Mouse (Mus musculus): Measurements from ENCODE around the gene Retreg3. TPM values are rescaled to one million over a fixed set of nuclear protein-coding genes. Genes with fewer than 3 reads are reported as not detected.
"Not testable (repeated sequence)": the region's sequence is repeated elsewhere in the genome, so short reads cannot be mapped to it uniquely, and the experiment has no call there.

Retreg3 gene
- total RNA-seq, 2 experiments from 2014 or later = 34.0 to 35.5 TPM

DNA sequence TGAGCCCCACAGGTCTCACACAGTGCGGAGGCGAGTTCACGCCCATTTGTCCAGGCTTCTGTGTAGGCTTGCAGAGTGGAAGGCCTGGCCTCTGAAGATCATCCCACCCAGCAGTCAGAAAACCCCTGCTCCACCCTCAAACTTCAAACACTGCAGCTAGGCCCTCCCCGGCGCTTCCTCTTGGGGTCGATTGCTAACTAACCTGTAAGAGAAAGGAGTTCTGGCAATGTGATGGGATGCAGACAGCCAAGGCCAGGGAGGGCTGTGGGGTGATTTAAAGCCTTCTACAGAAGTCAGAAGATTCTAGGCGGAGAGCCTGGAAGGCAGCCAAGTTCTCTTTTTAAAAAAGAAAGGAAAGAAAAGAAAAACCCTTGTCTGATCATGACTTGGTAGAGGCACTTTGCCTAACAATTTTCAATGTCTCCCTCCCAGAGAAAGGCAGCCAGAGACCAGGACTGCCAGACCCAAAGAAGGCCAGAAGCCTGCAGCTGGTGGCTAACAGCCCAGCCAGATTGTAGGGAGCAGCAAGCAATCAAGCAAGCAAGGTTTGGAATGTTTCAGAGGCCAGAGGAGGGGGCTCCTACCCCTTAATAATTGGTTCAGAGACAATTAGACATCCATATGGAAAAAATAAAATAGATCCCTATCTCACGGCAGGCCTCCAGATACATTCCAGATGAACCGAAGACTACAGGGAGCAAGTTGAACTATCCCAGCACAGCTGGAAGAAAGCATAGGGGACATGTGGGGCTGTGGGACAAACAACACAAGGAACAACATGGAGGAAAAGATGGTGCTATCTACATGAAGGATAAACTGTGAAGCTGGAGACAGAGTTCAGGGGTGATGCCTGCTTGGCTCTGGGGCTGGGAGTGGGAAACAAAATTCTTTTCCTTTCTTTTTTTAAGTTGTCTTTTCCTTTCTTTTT lies 29.7 kb upstream of the Retreg3 start:
- intact Hi-C loops (cut with DNase I) = no loop called here
- no peak for DNase-seq (ENCODE audit: low spot score)

DNA sequence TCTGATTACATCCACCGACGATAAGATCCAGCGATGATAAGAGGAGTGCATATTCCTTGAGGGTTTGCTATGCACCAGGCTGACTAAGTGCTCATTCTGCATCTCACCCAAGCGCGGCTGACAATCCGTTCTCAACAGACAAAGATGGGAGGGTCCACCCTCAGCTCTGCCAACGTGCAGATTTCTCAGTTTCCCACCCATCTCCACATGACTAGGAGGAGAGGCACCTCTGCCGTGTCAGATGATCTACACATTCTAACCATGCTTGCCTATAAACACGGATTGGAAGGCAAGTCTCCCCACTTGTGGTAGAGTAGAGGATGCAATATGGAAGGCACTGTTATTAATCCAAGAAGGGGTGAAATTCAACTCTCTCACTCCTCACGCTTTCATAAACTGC lies 29.1 kb upstream of the Retreg3 start:
- DNase-seq (ENCODE audit: low spot score) = no peak
- intact Hi-C loops (cut with DNase I) = no loop called here

DNA sequence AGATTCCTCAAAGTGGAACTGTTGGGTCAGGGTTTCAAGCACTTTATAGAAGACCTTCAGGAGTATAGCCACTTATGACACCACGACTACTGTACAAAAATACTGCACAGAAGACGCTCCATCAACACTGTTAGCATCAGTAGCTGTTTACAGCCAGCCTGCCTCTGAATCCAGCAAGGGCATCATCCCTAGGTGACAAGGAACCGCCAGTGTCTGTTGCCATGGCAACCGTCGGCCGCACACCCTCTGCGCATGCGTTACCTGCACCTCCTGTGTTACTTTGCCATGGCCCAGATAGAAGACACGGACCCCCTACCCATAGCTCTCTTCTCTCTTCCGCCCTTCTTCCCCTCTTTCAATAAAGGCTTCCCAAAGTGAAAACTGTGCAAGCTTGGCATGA lies 26.7 kb upstream of the Retreg3 start:
- DNase-seq (ENCODE audit: low spot score) = no peak
- intact Hi-C loops (cut with DNase I) = no loop called here

DNA sequence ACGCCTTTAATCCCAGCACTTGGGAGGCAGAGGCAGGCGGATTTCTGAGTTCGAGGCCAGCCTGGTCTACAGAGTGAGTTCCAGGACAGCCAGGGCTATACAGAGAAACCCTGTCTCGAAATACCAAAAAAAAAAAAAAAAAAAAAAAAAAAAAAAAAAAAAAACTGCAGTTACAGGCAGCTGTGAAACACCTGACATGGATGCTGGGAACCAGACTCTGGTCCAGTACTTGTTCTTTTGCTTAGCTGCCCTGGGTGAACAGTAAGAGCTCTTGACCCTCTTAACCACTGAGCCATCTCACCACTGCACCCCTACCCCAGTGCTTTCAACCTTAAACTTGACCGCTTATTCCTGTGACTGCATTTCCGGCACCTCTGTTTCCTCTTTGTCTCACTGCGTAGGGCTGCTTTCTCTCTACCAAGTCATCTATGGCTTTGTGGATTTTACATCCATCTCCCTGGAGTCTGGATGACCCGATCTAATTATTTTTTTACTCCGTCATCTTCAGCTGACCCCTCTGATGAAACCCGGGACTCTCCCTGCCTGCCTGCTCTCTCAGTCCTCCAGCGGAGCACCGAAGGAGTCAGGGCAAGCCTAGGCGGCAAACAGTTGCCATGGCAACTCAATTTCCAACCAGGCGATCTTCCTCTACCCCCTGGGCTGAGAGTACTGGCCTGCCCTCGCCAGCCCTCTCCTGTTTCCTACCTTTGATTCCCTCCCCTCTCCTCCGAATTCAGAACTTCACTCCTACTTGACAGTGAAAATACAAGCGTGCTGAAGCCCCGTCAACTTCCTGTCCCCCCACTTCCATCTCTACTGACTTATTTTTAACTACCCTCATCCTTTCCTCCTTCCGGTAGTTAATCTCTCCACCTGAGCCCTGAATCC lies 23.9 kb upstream of the Retreg3 start:
- no peak for DNase-seq (ENCODE audit: low spot score)
- intact Hi-C loops (cut with DNase I) = no loop called here

DNA sequence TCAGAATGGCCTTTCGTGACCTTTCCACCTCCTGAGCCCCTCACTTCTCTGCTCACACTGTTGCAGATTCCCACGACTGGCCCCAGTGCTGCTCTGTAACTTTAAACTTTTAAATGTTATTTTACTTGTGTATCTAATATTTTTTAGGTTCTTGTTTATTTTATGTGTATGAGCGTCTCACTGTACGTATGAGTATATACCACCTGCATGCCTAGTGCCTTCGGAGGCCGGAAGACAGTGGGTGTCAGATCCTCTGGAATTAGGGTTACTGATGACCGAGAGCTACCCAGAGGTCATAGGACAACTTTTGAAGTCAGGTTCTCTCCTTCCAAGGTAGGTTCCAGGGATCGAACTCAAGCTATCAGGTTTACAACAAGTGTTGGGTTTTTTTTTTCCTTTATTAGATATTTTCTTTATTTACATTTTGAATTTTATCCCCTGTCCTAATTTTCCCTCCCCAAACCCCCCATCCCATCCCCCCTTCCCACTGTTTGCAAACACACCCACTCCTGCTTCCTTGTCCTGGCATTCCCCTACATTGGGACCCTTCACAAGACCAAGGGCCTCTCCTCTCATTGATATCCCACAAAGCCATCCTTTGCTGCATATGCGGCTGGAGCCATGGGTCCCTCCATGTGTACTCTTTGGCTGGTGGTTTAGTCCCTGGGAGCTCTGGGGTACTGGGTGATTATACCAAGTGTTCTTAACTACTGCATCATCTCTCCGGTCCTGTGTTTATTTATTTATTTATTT lies 22.7 kb upstream of the Retreg3 start:
- intact Hi-C loops (cut with DNase I) = no loop called here
- no peak for DNase-seq (ENCODE audit: low spot score)

DNA sequence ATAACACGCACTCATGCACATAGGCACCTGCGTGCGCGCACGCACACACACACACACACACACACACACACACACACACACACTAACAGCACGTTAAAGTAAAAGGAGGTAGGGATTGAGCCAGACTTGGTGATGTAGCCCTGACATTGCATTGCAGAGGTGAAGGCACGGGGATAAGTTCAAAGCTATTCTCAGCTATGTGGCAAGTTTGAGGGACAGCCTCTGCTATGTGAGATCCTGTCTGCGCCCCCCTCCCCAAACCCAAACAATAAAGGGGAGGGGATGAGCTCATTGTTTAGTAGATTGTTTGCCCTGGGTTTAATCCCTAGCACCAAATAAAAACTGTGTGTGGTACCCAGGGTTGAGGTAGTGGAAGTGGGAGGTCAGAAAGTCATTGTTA lies 21.4 kb upstream of the Retreg3 start:
- intact Hi-C loops (cut with DNase I) = no loop called here

DNA sequence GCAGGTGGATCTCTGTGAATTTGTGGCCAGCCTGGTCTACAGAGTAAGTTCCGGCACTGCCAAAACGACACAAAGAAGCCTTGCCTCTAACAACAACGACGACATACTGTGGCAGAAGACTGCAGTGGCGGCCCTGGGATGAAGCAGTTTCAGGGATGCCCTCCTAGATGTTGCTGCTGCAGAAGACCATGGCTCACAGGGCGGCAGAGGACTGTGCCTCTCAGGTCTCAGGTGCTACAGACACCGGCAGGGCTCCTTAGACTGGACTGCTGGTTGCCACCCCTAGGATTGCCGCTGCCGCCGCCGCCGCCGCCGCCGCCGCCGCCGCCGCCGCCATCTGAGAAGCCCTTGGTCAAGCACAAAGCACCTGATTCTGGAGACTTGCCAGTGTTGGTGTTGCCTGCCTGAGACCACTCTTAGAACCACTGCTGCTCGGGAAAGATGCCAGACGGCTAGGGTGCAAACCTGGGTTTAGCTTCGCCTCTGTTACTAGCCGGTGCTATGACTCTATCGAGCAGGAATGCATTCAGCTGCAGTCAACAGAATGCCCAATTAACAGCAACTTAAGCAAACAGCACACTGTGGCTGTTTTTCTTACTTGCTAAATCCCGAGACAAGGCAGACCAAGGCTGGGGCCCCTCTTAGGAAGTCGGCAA lies 20.6 kb upstream of the Retreg3 start:
- intact Hi-C loops (cut with DNase I) = no loop called here
- DNase-seq (ENCODE audit: low spot score) = no peak

More for the DNA sequence above, 21.4 kb upstream of the Retreg3 start:
- no peak for DNase-seq (ENCODE audit: low spot score)

DNA sequence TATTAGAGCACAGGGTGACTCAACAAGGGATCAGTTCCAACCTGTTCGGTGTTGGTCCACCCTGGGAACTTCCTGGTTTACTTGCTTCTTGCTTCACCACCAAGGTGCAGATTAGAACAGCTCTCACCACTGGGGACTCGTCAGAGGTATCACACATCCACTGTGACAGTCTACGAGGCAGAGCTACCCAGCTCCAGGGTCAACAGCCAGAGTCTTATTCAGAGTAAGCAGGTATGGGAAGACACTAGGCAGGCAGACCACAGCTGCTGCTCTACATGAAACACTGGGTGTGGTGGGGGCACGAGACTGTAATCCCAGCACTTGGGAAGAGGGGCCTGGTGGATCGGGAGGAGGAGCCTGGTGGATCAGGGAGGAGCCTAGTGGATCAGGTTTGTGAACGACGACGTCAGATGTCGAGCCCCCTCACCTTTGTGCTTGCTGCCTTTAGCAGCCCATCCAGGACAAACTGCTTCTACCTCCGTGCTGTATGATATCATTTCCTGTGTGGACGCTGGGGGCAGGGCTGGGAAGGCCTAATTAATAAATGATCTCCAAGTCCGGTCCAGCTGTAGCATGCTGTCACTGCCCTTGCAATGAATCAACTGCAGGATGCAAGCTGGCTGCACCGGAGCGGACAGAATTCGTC lies 19.0 kb upstream of the Retreg3 start:
- intact Hi-C loops (cut with DNase I) = no loop called here
- no peak for DNase-seq (ENCODE audit: low spot score)

DNA sequence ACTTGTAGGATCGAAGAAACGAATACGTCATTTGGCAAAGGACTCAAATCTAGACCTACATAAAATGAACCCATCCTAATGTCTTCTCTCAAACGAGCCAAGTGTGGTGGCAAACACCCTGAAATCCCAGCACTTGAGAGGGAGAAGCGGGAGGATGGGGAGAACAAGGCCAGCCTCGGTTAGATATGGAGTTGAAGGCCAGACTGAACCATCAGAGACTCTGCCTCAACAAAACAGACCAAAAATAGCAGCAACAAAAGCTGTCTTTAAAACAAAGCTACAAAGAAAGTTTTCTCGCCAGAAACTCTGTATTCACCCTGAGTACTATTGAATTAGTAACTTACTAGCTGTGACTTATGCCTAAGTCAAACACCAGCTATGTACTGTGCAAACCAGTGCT lies 17.3 kb upstream of the Retreg3 start:
- intact Hi-C loops (cut with DNase I) = no loop called here
- DNase-seq (ENCODE audit: low spot score) = no peak

DNA sequence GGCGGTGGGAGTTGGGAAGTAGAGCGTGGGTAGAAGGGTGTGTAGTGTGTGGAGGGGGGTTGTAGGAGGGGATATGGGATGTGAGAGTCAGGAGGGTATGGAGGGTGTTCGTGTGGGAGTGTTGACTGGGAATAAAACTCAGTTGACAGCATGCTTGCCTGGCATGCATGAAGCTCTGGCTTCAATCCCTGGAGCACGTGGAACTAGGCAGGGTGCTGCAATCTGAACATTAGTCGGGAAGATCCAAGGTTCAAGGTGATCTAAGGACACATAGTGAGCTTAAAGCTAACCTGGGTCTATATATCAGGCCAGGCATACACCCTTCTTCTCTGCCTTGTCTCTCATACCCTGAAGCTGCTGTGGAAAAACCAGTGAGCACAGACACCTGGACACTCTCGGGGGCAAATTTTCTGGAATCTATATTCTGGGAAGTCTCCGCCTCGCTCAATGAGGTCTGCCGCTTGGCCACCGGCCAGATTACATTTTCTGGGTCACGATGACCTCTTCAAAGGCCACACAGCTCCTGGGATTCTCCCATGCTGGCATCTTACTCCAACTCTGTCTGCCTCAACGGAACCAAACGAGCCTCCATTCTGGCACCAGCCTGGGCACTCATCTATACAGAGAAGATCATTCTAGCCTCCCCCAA lies 14.6 kb upstream of the Retreg3 start:
- DNase-seq (ENCODE audit: low spot score) = no peak
- intact Hi-C loops (cut with DNase I) = no loop called here

DNA sequence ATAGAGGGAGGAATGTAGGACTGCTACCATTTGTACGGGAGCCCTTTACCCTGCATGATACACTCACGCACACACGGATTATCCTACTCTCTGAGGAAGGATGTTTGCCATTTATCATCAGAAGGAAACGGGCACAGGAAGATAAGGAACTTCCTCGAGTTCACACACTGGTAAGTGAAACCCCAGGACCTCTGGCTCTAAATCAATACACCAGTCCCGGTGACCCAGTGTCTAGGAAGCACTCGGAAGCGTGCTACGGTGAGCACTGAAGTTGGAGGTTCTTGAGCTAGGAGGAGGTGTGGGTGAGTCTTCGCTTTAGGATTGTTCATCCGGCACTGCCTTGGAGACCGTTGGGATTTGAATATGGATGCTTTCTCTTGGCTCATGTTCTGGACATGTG lies 13.3 kb upstream of the Retreg3 start:
- no peak for DNase-seq (ENCODE audit: low spot score)
- intact Hi-C loops (cut with DNase I) = no loop called here

DNA sequence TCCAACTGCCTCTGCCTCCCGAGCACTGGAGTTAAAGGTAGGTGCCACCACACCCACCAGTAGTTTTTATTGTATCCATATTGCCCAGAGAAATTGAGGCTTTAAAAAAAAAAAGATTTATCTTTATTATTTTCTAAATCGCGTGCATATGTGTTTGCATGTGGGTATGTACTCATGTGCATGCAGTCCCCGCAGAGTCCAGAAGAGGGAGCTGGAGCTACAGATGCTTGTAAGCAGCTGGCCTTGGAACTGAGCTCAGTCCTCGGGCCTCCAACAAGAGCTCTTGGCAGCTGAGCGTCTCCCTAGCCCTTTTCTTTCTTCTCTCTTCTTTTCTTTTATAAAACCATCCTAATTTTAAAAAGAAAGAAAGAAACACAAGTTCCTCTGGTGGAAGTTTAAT lies 12.0 kb upstream of the Retreg3 start:
- intact Hi-C loops (cut with DNase I) = no loop called here
- no peak for DNase-seq (ENCODE audit: low spot score)

DNA sequence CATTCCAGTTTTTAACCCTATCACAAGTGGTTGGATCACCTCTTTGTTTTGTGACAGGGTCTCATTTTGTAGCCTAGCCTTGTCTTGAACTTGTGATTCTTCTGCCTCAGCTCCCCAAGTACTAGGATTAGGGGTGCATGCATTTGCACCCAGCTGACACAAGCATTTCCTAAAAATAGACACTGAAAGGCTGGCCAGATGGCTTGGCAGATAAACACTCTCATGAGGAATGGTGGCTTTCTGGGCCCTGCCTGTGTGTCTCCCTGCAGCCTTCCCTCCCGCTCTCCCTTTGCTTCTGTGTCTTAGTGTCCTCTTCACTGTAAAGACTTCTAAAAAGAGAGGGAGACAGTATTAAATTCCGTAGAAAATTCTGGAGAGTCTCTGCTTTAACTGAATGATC lies 11.5 kb upstream of the Retreg3 start:
- intact Hi-C loops (cut with DNase I) = no loop called here
- no peak for DNase-seq (ENCODE audit: low spot score)

DNA sequence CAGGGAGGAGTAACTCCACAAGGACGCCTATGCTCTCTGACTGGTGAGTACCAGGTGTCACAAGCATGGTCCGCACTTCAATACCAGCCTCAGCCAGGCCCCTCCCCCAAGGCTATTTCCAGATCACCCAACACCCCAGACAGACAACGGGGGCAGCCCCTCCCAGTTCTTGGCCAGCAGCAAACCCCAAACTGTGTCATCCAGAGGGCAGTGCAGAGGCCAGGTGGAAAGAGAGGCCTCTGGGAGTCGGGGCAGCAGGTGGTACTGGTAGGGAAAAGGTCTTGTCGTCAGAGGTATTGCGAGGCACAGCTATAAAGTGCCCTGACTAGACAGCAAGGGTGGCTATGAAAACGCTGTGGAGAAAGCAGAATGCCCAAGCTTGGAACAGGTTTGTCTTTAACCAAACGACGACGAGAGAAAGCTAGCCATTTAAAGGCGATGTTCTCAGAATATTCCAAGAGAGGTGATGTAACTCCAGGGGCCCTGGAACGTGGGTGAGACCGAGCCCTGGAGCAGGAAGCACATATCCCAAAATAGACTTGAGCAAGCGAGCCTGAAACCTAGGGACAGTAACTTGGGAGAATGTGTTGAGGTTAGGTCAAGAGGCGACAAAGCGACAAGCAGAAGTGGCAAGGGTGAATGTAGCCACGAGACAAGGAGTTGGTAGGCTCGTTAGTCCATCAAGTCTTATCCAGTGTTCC lies 10.5 kb upstream of the Retreg3 start:
- intact Hi-C loops (cut with DNase I) = no loop called here
- peak; percentile 46 for DNase-seq (ENCODE audit: low spot score)

DNA sequence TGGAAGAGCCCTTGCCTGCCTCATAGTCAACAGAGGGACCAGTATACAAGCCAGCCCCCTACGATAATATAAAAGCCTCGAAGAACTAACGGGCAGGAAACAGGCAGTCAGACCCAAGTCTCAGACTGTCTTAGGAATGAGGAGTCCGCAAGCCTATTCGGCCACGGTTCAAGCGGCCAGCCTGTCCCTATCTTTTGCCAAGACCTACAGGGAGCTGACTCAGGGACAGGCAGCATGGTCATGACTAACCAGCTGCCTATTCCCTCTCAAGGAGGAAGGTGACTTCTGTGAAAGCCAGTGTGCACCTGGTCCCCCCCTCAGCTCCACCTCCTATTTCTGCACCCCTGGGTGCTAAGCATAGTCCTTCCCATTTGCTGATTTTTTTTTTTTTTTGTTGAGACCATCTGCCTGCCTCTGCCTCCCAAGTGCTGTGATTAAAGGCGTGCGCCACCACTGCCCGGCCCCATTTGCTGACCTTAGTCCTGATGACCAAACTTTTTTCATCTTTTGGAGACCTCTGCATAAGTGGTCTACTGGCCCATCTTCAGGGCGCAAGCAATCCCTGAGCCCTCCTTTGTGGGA lies 9.4 kb upstream of the Retreg3 start:
- DNase-seq (ENCODE audit: low spot score) = no peak
- intact Hi-C loops (cut with DNase I) = no loop called here

DNA sequence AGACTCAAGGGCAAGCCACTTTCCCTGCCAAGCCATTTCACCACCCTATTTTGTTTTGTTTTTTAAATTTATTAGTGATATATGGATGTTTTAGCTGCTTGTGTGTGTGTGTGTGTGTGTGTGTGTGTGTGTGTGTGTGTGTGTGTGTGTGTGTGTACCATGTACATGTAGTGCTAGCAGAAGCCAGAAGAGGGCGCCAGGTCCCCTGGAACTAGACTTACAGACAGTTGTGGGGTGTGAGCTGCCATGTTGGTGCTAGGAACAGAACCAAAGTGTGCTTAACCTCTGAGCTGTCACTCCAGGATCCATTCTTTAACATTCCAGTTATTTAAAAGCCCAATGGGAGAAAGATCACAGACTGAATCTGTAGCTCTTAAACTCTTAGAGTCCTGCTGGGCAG lies 7.4 kb upstream of the Retreg3 start:
- intact Hi-C loops (cut with DNase I) = no loop called here
- no peak for DNase-seq (ENCODE audit: low spot score)

DNA sequence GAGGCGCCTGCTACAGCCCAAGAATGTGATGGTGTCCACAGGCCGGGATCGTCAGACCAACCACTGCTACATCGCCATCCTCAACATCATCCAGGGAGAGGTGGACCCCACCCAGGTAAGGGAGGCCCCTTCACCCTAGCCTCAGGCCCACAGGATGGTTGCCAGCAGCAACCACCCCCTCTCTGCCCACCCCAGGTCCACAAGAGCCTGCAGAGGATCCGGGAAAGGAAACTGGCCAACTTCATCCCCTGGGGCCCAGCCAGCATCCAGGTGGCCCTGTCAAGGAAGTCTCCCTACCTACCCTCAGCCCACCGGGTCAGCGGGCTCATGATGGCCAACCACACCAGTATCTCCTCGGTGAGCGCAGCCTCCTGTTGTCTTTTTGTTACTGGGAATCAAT lies 5.3 kb upstream of the Retreg3 start:
- intact Hi-C loops (cut with DNase I); DNase-seq (ENCODE audit: low spot score): not testable (repeated sequence)

DNA sequence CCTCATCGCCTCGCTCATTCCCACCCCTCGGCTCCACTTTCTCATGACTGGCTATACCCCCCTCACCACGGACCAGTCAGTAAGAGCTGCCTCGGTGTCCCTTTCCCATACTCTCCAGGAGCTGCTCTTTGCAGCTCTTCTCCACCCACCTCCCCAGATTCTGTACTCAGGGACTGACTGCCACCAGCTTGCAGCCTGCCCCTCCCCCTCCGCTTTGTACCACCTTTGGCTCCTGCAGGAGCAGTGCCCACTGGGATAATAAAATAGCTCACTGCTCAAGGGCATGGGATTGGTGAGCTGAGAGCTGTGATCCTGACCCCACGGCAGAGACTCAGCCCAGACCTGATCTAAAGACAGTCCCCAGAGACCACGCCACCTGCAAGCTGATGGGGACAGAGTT lies 4.8 kb upstream of the Retreg3 start:
- intact Hi-C loops (cut with DNase I); DNase-seq (ENCODE audit: low spot score): not testable (repeated sequence)
